Mouse (Mus musculus) hindbrain, embryonic 12.5 days (tissue): ENCODE data around the gene Hectd3. TPM values are rescaled to one million over a fixed set of nuclear protein-coding genes. Genes with fewer than 3 reads are reported as not detected.

Source experiments
- polyA plus RNA-seq: library from polyadenylated mRNA; unstranded; fragments of >200 nt; fragmentation: Nextera tagmentation; extraction: Ambion mirVana; gene quantifications from 2 replicates; pipeline ENCODE4 v1.2.1, GENCODE M21; 2016

Hectd3 gene
- polyA plus RNA-seq, 1 experiment from 2014 or later = 20.2 TPM

Other genes starting within 250 kb of the Hectd3 start
- gene Toe1, start 187.7 kb upstream of the Hectd3 start, polyA plus RNA-seq = 32.1 and 32.4 TPM in 2 replicates
- gene Mutyh, start 187.6 kb upstream of the Hectd3 start, polyA plus RNA-seq = 11.5 and 15.1 TPM in 2 replicates
- gene Hpdl, start 173.6 kb upstream of the Hectd3 start, polyA plus RNA-seq = 1.5 and 1.7 TPM in 2 replicates
- gene Zswim5, start 117.9 kb upstream of the Hectd3 start, polyA plus RNA-seq = 7.4 and 8.5 TPM in 2 replicates
- 87.5 and 90.2 TPM in 2 replicates for gene Urod, start 904 bp upstream of the Hectd3 start, polyA plus RNA-seq
- gene Eif2b3, start 24.1 kb downstream of the Hectd3 start, polyA plus RNA-seq = 41.5 and 47.4 TPM in 2 replicates
- 4.5 and 5.9 TPM in 2 replicates for gene Ptch2, start 100.8 kb downstream of the Hectd3 start, polyA plus RNA-seq
- 4.0 and 4.5 TPM in 2 replicates for gene Btbd19, start 130.4 kb downstream of the Hectd3 start, polyA plus RNA-seq
- 0.34 TPM in 1 of 2 replicates, not detected in the other for gene Tctex1d4, start 131.5 kb downstream of the Hectd3 start, polyA plus RNA-seq
- 26.4 and 29.6 TPM in 2 replicates for gene Plk3, start 138.6 kb downstream of the Hectd3 start, polyA plus RNA-seq
- 588 and 618 TPM in 2 replicates for gene Rps8, start 160.9 kb downstream of the Hectd3 start, polyA plus RNA-seq
- 55.6 and 56.4 TPM in 2 replicates for gene Kif2c, start 187.3 kb downstream of the Hectd3 start, polyA plus RNA-seq